Mouse (Mus musculus) forebrain, embryonic 13.5 days (tissue): Measurements from ENCODE around the gene Gm10184. TPM values are rescaled to one million over a fixed set of nuclear protein-coding genes. Genes with fewer than 3 reads are reported as not detected.
"Not testable (repeated sequence)": the region's sequence is repeated elsewhere in the genome, so short reads cannot be mapped to it uniquely, and the experiment has no call there.

Source experiments
- ATAC-seq: fragments of 200-750 bp; cut with Nextera tagmentation; 2 replicates; pipeline ENCODE4 v1.8.0; 2017
- H3K27ac ChIP-seq: fragments of 300-500 bp; sonication (generic); 2 replicates; pipeline ENCODE4 v1.5.1; 2015; ENCODE audit warnings: inconsistent platforms, mild to moderate bottlenecking, moderate library complexity
- H3K27me3 ChIP-seq: fragments of 300-500 bp; sonication (generic); 2 replicates; pipeline ENCODE4 v1.6.1; 2015; ENCODE audit warnings: mild to moderate bottlenecking, inconsistent platforms
- H3K36me3 ChIP-seq: fragments of 300-500 bp; sonication (generic); 2 replicates; pipeline ENCODE4 v1.6.1; 2015; ENCODE audit warnings: mild to moderate bottlenecking, inconsistent platforms; ENCODE audit not compliant: poor library complexity, severe bottlenecking
- H3K4me1 ChIP-seq: fragments of 300-500 bp; sonication (generic); 2 replicates; pipeline ENCODE4 v1.6.1; 2015; ENCODE audit warnings: inconsistent platforms
- H3K4me2 ChIP-seq: fragments of 300-500 bp; sonication (generic); 2 replicates; pipeline ENCODE4 v1.6.1; 2015; ENCODE audit warnings: inconsistent platforms, mild to moderate bottlenecking, moderate library complexity
- H3K4me3 ChIP-seq: fragments of 300-500 bp; sonication (generic); 2 replicates; pipeline ENCODE4 v1.5.1; 2015; ENCODE audit warnings: mild to moderate bottlenecking, inconsistent platforms
- H3K9ac ChIP-seq: fragments of 300-500 bp; sonication (generic); 2 replicates; pipeline ENCODE4 v1.6.1; 2015; ENCODE audit warnings: mild to moderate bottlenecking, inconsistent platforms
- H3K9me3 ChIP-seq: fragments of 300-500 bp; sonication (generic); replicated peaks from 2 replicates; pipeline ENCODE4 v1.6.1; 2016; ENCODE audit warnings: inconsistent platforms
- WGBS: fragments of 180-500 bp; shearing (Covaris S2); methylation state at CpG from one replicate; pipeline ENCODE4 v1.1.7; 2015; 5-methylcytosine and 5-hydroxymethylcytosine counted together
- polyA plus RNA-seq: library from polyadenylated mRNA; unstranded; fragments of >200 nt; fragmentation: Nextera tagmentation; extraction: Ambion mirVana; gene quantifications from 2 replicates; pipeline ENCODE4 v1.2.1, GENCODE M21; 2015

The Gm10184 gene
- polyA plus RNA-seq = 68.5 and 68.6 TPM in 2 replicates

- no peak for ATAC-seq
- Histone ChIP-seq H3K9me3 (no peaks in the 10 kb centered on the region), H3K36me3 (no peaks in the 10 kb centered on the region), H3K27ac (no peak within 1 kb of the TSS), H3K4me2 (no peak within 1 kb of the TSS), H3K27me3 (no peaks in the 10 kb centered on the region), H3K9ac (no peak within 1 kb of the TSS), H3K4me1 (no peaks in the 10 kb centered on the region), H3K4me3 (no peak within 1 kb of the TSS)
- 95% methylated on average over 6 of the region's 6 CpGs for WGBS
Observed at GRCm38 (mm10) chr17:89910349-89910748, at the start of gene Gm10184. Gm10184 (minus strand) TSS chr17:89910449.

GRCm38 (mm10) chr17:89933950-89934349 is 23.7 kb upstream of the Gm10184 start:
- Histone ChIP-seq H3K4me1 (no peaks in the 10 kb centered on the region), H3K9ac (no peak overlapping the region), H3K9me3 (no peaks in the 10 kb centered on the region), H3K36me3 (no peaks in the 10 kb centered on the region), H3K27me3 (no peaks in the 10 kb centered on the region), H3K27ac (no peak overlapping the region), H3K4me3 (no peak overlapping the region), H3K4me2 (no peak overlapping the region)
- WGBS = 78% methylated on average over 2 of the region's 2 CpGs
- no peak for ATAC-seq

GRCm38 (mm10) chr17:89907686-89908085 is 2.6 kb downstream of the Gm10184 start:
- Histone ChIP-seq H3K4me3 (no peak overlapping the region), H3K9ac (no peak overlapping the region), H3K4me1 (no peaks in the 10 kb centered on the region), H3K27me3 (no peaks in the 10 kb centered on the region), H3K36me3 (no peaks in the 10 kb centered on the region), H3K9me3 (no peaks in the 10 kb centered on the region), H3K27ac (no peak overlapping the region), H3K4me2 (no peak overlapping the region)
- no peak for ATAC-seq

- not testable (repeated sequence) for H3K9me3 ChIP-seq, H3K4me2 ChIP-seq, H3K4me1 ChIP-seq, H3K27ac ChIP-seq, H3K4me3 ChIP-seq, H3K27me3 ChIP-seq, H3K36me3 ChIP-seq, ATAC-seq, H3K9ac ChIP-seq
- 97% methylated on average over 5 of the region's 5 CpGs for WGBS
Observed at GRCm38 (mm10) chr17:89904701-89905100, 5.5 kb downstream of the Gm10184 start.

GRCm38 (mm10) chr17:89902767-89903166 is 7.5 kb downstream of the Gm10184 start:
- no peak overlapping the region for H3K9ac ChIP-seq
- H3K27me3 ChIP-seq = no peaks in the 10 kb centered on the region
- H3K36me3 ChIP-seq = no peaks in the 10 kb centered on the region
- H3K4me1 ChIP-seq = no peaks in the 10 kb centered on the region
- no peak overlapping the region for H3K4me3 ChIP-seq
- H3K27ac ChIP-seq = no peak overlapping the region
- no peak overlapping the region for H3K4me2 ChIP-seq
- no peaks in the 10 kb centered on the region for H3K9me3 ChIP-seq
- no peak for ATAC-seq
- 98% methylated on average over 1 of the region's 1 CpGs for WGBS

GRCm38 (mm10) chr17:89900610-89901009 is 9.6 kb downstream of the Gm10184 start:
- no peak overlapping the region for H3K9ac ChIP-seq
- no peak overlapping the region for H3K27ac ChIP-seq
- H3K27me3 ChIP-seq = no peaks in the 10 kb centered on the region
- no peaks in the 10 kb centered on the region for H3K9me3 ChIP-seq
- 62% methylated on average over 7 of the region's 7 CpGs for WGBS
- H3K4me2 ChIP-seq = no peak overlapping the region
- no peaks in the 10 kb centered on the region for H3K36me3 ChIP-seq
- H3K4me1 ChIP-seq = no peaks in the 10 kb centered on the region
- H3K4me3 ChIP-seq = no peak overlapping the region
- ATAC-seq = no peak

- ATAC-seq = peak; percentile 33; the same call in 1 of the 2 replicates
- Histone ChIP-seq H3K9me3 (no peaks in the 10 kb centered on the region), H3K27me3 (no peaks in the 10 kb centered on the region), H3K9ac (no peak overlapping the region), H3K36me3 (no peaks in the 10 kb centered on the region), H3K4me1 (no peaks in the 10 kb centered on the region), H3K27ac (no peak overlapping the region), H3K4me3 (no peak overlapping the region), H3K4me2 (no peak overlapping the region)
- 47% methylated on average over 3 of the region's 3 CpGs for WGBS
Observed at GRCm38 (mm10) chr17:89899813-89900212, 10.4 kb downstream of the Gm10184 start.

GRCm38 (mm10) chr17:89864996-89865395 is 45.3 kb downstream of the Gm10184 start:
- ATAC-seq = peak; percentile 88
- H3K27ac ChIP-seq = no peak overlapping the region
- H3K27me3 ChIP-seq = no peaks in the 10 kb centered on the region
- H3K36me3 ChIP-seq = no peaks in the 10 kb centered on the region
- no peak overlapping the region for H3K9ac ChIP-seq
- H3K9me3 ChIP-seq = no peaks in the 10 kb centered on the region
- no peak overlapping the region for H3K4me2 ChIP-seq
- WGBS = 48% methylated on average over 3 of the region's 3 CpGs
- H3K4me3 ChIP-seq = no peak overlapping the region
- H3K4me1 ChIP-seq = peaks cover 2% of the 10 kb centered on the region; the same call in 1 of the 2 replicates
